Mouse (Mus musculus): ENCODE data around the gene Spef2.
"Not testable (repeated sequence)": the region's sequence is repeated elsewhere in the genome, so short reads cannot be mapped to it uniquely, and the experiment has no call there.

The Spef2 gene

DNA sequence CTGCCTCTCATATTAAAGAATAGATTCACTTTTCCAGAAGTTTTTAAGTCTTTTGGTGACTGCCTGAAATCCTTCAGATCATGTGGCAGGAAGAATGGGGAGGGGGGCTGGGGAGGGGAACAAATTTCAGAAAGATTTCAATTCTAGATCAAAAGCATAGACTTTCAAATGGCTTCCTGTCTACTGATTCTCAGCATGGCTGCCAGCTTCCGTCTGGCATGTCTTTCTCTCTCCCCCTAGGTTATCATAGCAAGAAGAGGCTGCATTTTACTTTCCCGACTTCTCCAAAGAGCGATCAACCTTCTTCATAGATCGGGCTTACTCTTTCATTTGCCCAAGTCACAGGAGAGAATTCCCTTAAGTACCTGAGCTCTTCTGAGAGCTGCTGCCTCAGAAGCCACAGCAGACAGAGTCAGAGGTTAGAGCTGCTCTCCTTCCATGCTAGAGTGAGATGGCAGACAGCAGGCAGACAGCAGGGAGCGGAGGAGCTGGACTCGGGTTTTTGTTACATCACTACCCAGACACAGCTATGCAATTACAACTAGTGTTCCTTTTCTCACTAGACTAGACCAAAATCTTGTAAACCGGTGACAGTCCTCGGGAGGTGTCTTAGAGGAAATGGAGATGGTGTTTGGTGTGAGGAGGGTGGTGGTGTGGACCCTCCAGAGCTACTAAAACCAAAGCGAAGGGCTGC is 71.2 kb downstream of the Spef2 start:
- no peak for DNase-seq (ENCODE audit: low spot score in 2 of 2)

- DNase-seq (ENCODE audit: low spot score in 2 of 2), result no peak
These were observed 80.1 kb downstream of the Spef2 start for GRCm38 (mm10) chr15:9668575-9668974.

GRCm38 (mm10) chr15:9664948-9665347 is 83.7 kb downstream of the Spef2 start:
- not testable (repeated sequence) for DNase-seq (ENCODE audit: low spot score in 2 of 2)

DNA sequence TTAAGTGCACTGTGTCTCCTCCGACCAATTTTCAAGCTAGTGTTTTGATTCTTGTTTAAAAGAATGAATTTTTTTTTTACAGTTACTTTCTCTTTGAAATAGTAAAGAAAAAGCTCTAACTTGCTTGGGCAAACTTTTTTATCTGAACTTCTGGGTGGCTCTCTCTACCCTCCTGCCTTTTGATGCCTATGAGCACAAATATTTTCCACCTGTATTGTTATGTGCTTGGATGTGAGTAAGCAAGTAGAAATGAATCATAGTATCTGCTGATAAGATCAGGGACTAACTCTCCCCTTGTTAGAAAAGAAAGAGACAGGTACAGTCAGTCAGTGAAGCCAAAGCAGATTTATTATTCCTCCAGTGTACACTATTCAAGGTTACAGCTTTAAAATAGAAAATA is 87.5 kb downstream of the Spef2 start:
- DNase-seq (ENCODE audit: low spot score in 2 of 2), result no peak

DNA sequence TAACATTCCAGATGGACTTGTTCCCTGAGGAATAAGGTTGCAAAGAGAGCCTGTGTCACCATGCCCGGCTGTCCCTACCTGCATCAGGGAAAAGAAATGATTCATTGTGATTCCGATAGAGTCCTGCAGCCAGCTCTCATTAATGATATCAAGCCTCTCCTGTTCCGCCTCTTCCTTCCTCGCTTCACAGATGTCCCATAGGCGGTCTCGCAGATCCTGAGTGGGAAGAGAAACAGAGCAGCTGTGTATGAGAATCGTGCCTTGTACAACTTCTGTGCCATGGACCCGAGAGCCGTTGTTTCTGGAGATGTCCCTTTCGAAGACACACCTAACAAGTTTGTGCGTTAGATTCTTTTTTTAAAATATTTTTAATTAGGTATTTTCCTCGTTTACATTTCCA is 114.2 kb downstream of the Spef2 start:
- no peak for DNase-seq (ENCODE audit: low spot score in 2 of 2)

GRCm38 (mm10) chr15:9631657-9632056 is 117.0 kb downstream of the Spef2 start:
- no peak for DNase-seq (ENCODE audit: low spot score in 2 of 2)

- no peak for DNase-seq (ENCODE audit: low spot score in 2 of 2)
These were observed 119.0 kb downstream of the Spef2 start for GRCm38 (mm10) chr15:9629660-9630059.

DNA sequence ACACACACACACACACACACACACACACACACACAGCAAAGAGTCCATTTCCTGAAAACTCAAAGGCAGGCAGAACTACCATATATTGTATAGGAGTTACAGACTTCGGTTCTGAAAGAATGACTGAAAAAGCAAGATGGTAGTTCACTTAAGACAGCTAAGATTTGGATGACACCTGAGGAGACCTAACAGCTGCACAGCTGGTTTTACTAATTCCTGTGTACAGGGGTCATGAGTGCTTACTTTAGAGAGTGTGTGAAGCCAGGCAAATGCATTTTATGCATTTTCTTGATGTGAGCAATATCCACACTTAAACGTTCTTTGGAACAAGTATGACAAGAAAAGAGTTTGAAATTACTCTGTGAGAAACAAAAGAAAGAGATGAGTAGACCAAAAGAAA is 124.0 kb downstream of the Spef2 start:
- DNase-seq (ENCODE audit: low spot score in 2 of 2), result no peak

DNA sequence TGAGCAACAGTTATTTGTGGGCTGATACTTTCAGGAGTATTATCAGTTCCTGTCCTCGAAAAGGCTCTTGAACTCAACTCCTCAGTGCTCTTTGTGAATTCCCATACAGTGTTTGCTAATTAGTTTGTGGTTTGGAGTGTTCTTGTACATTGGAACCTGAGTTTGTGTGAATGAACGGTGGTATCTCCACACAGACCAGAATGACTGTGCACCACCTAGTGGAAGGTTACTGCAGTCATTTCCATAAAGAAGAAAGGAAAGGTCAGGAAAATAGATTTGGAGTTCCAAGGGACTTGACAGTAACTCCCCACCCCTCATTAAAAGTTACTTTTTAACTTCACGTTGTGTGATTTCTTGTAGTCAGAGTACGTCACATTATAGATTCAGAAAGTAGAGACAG is 140.5 kb downstream of the Spef2 start:
- DNase-seq (ENCODE audit: low spot score in 2 of 2), result no peak

DNA sequence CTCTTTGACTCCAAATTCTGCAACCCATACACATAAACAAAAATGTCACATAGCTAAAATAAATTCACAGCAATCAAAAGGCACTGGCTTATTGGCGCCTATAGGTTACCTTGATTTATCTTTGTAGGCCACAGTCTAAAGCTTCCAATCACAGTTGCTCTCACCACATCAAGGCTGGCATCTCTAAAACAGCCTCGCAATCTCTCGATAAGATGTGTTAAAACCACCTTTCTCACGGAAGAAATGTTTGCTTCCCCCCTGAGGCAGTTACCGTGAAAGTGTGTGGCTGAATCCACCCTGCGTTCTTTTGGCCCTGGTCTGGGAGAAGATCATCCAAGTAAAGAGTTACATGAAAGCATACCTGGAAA is 148.6 kb downstream of the Spef2 start:
- DNase-seq (ENCODE audit: low spot score in 2 of 2), result no peak

DNA sequence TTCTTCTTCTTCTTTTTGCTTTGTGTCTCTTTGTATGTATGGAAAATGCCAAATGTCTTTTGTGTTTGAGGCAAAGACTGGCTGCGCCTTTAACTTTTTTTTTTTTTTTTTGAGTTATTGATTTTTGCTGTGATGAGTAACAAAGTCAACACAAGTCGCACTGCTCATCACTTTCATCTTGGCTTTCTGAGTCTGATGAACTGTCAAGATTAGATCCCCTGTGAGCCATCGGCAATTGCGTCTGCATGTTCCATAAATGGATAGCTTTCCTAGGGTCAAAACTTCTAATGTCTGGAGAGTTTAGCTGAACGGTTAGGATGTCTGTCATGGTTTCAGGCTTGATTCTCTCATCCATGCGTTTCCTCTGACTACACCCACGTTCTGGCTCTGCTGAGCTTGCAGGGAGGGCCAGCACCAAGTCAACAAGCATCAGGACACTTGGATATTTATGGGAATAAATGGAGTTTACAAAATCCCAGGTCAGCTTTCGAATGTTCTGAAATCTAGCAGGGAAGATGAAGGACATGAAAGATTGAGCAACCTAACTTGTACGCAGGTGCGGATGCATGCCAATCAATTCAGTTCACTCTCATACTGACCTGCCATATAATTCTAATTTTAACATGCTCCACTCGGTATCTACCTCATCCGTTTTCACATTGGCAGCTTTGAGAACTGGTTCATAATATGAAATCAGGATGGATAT is 149.1 kb downstream of the Spef2 start:
- DNase-seq (ENCODE audit: low spot score in 2 of 2), result no peak

- no peak for DNase-seq (ENCODE audit: low spot score in 2 of 2)
These were observed 152.2 kb downstream of the Spef2 start for GRCm38 (mm10) chr15:9596298-9597060.

DNA sequence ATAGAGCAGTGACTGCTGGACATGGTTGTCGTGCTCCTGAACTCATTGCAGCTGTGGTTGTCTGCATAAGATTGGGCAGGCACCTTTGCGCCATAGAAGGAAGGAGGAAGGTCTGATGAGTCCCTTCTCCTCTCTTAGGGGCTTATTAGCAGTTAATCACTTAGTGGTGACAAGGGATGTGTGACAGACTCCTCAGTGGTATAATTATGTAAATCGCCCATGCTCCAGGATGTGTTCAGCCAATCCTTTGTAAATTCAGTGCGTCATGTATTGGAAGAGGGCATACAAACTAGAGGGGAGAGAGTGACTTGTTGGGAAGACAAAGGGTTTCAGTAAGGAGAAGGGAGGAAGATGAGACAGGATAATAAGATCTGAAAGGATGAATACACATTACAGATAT is 158.7 kb downstream of the Spef2 start:
- DNase-seq (ENCODE audit: low spot score in 2 of 2), result no peak

- DNase-seq (ENCODE audit: low spot score in 2 of 2), result no peak
These were observed 168.0 kb downstream of the Spef2 start for GRCm38 (mm10) chr15:9580470-9581280.

GRCm38 (mm10) chr15:9577303-9577702 is 171.4 kb downstream of the Spef2 start:
- no peak for DNase-seq (ENCODE audit: low spot score in 2 of 2)

DNA sequence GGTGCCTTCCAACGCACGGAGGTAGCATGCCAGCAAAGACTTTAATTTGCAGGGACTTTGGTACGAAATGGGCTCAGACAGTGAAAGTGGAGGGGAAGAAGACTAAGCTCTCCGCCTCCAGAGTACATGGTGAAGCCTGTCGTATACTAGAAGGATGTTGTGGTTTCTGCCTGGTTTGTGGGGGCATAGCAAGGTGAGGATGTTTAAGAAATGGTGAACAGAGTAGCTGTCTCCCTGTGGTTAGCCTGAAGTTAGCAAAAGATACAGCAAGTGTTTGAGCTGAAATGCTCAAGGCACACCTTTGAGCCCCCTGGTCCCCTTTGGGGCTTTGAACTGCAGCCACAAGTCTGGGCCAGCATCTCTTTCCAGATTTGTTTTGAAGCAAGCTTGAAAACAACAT is 173.9 kb downstream of the Spef2 start:
- DNase-seq (ENCODE audit: low spot score in 2 of 2), result no peak

DNA sequence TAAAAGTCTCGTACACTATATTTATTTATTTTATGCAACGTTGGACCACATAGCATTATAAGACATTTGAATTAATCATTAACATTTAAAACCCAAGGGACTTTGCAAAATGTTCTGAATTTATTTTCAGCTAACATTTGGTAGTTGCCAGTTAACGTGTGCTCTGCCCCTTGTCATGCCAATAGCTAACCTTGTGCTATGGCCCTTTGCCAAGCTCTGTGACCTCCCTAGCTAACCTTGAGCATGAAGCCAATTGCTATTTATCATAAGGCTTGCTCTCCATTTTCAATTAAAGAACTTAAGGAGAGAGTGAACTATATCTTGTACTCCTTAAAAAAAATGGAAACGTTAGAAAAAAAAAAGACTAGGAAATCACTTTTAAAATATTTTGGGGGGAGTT is 175.3 kb downstream of the Spef2 start:
- no peak for DNase-seq (ENCODE audit: low spot score in 2 of 2)

DNA sequence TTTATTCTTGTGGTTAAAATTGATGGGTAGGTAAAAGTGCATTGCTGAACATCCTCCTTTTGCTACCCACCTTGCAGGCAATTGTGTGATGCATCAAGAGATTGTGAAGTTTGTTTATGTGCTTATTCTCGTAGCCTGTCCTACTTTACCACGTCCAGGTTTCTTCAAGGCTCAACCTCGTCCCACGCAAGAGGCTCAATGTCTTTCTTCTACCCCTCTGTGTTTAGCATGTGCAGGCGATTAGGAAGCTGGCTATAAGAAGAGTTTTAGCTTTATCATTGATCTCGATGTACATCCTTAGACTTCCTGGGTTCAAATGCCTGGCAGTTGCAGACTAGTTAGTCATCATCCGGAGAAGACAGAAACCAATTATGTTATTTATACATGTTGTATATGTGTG is 176.0 kb downstream of the Spef2 start:
- no peak for DNase-seq (ENCODE audit: low spot score in 2 of 2)

GRCm38 (mm10) chr15:9571896-9572295 is 176.8 kb downstream of the Spef2 start:
- DNase-seq (ENCODE audit: low spot score in 2 of 2), result no peak

- no peak for DNase-seq (ENCODE audit: low spot score in 2 of 2)
These were observed 181.4 kb downstream of the Spef2 start for GRCm38 (mm10) chr15:9567316-9567715.

- DNase-seq (ENCODE audit: low spot score in 2 of 2), result no peak
These were observed 183.3 kb downstream of the Spef2 start for GRCm38 (mm10) chr15:9565396-9565795.

DNA sequence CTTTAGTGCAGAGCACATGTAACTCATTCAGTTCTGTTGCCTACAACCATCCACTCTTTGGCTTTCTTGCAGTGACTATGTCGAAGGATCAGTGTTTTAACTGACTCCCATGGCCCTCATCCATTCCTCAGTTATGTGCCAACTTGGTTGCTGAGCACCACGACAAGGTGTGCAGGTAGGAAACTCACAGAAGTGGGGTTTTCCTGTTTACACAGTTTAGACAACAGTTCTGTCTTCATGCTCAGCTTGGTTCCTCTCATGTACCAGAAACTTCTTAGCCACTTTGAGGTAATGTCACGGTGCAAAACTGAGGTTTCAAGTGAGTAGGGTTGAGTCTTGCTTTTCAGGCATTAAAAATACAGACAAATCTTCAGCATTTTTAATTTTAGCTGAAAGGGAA is 184.5 kb downstream of the Spef2 start:
- no peak for DNase-seq (ENCODE audit: low spot score in 2 of 2)
